Mouse (Mus musculus) CH12.LX (cell line): Measurements from ENCODE around the gene Cyp4f37.

Experiments
- CHD1 ChIP-seq: IDR thresholded peaks from 2 replicates; pipeline ENCODE4 v1.6.1; 2012; ENCODE audit warnings: low read depth, low read length, improper control_type of control experiment, inconsistent platforms
- CTCF ChIP-seq, 2 experiments: IDR thresholded peaks in 1 of 2; conservative IDR thresholded peaks in 1 of 2; 2 replicates each; pipeline ENCODE4 v1.5.1; 2011 to 2012; ENCODE audit warnings: low read depth in 2 of 2, low read length in 2 of 2, improper control_type of control experiment in 1 of 2, inconsistent platforms in 1 of 2, mild to moderate bottlenecking in 1 of 2, moderate library complexity in 1 of 2
- E2F4 ChIP-seq: IDR thresholded peaks from 2 replicates; pipeline ENCODE4 v1.6.1; 2011; ENCODE audit warnings: low read depth, low read length, improper control_type of control experiment; ENCODE audit not compliant: insufficient replicate concordance
- ELF1 ChIP-seq: IDR thresholded peaks from 2 replicates; pipeline ENCODE4 v1.6.1; 2014; ENCODE audit warnings: low read depth, mild to moderate bottlenecking, inconsistent platforms, low read length, improper control_type of control experiment
- EP300 ChIP-seq: IDR thresholded peaks from 2 replicates; pipeline ENCODE4 v1.6.1; 2011; ENCODE audit warnings: low read length, improper control_type of control experiment
- HCFC1 ChIP-seq: IDR thresholded peaks from 2 replicates; pipeline ENCODE4 v1.6.1; 2012; ENCODE audit warnings: low read depth, mild to moderate bottlenecking, inconsistent platforms, low read length, improper control_type of control experiment
- JUND ChIP-seq: conservative IDR thresholded peaks from 2 replicates; pipeline ENCODE4 v1.6.1; 2011; ENCODE audit warnings: low read depth, low read length, improper control_type of control experiment
- MAX ChIP-seq: IDR thresholded peaks from 2 replicates; pipeline ENCODE4 v1.6.1; 2011; ENCODE audit warnings: low read length, improper control_type of control experiment
- MAZ ChIP-seq: IDR thresholded peaks from 2 replicates; pipeline ENCODE4 v1.6.1; 2012; ENCODE audit warnings: low read depth, mild to moderate bottlenecking, inconsistent platforms, low read length, improper control_type of control experiment, moderate library complexity
- POLR2A ChIP-seq: IDR thresholded peaks from 2 replicates; pipeline ENCODE4 v1.6.1; 2011; ENCODE audit warnings: low read depth, mild to moderate bottlenecking, improper control_type of control experiment, low read length
- RCOR1 ChIP-seq: conservative IDR thresholded peaks from 2 replicates; pipeline ENCODE4 v1.6.1; 2012; ENCODE audit warnings: low read depth, mild to moderate bottlenecking, inconsistent platforms, low read length, improper control_type of control experiment
- TCF12 ChIP-seq: IDR thresholded peaks from 2 replicates; pipeline ENCODE4 v1.6.1; 2014; ENCODE audit warnings: low read depth, mild to moderate bottlenecking, inconsistent platforms, low read length, improper control_type of control experiment
- USF2 ChIP-seq: conservative IDR thresholded peaks from 2 replicates; pipeline ENCODE4 v1.6.1; 2011; ENCODE audit warnings: low read depth, low read length, improper control_type of control experiment
- ZNF384 ChIP-seq: IDR thresholded peaks from 2 replicates; pipeline ENCODE4 v1.6.1; 2012; ENCODE audit warnings: low read depth, low read length, improper control_type of control experiment, inconsistent platforms

GRCm38 (mm10) chr17:32596494-32596893 lies 24.6 kb upstream of the Cyp4f37 start:
- peak; percentile 49 for TF ChIP-seq POLR2A
- no peak for TF ChIP-seq JUND
- TF ChIP-seq RCOR1, result peak; percentile 61; the same call in 1 of the 2 replicates
- no peak for TF ChIP-seq CTCF (conservative IDR thresholded peaks at IDR 0.05 in 1 of 2, IDR thresholded peaks at IDR 0.05 in 1 of 2; ENCODE audit: low read depth in 2 of 2, low read length in 2 of 2)
- peak; percentile 58 for TF ChIP-seq EP300
- TF ChIP-seq MAZ, result no peak
- peak; percentile 57; the same call in 1 of the 2 replicates for TF ChIP-seq E2F4
- TF ChIP-seq CHD1, result no peak
- TF ChIP-seq MAX, result 0 out of 2 replicates have a peak, but pooled peaks have one; percentile 11
- peak; percentile 49; the same call in 1 of the 2 replicates for TF ChIP-seq HCFC1
- TF ChIP-seq ELF1, result 0 out of 2 replicates have a peak, but pooled peaks have one; percentile 35
- TF ChIP-seq TCF12, result no peak
- TF ChIP-seq USF2, result no peak
- TF ChIP-seq ZNF384, result no peak
